Mouse (Mus musculus) right cerebral cortex, postnatal 14 days (tissue): ENCODE results near the gene Gm13941.

Source experiments
- DNase-seq: peaks from one replicate; pipeline ENCODE4 v3.0.0; 2022

Gene Gm13941

DNA sequence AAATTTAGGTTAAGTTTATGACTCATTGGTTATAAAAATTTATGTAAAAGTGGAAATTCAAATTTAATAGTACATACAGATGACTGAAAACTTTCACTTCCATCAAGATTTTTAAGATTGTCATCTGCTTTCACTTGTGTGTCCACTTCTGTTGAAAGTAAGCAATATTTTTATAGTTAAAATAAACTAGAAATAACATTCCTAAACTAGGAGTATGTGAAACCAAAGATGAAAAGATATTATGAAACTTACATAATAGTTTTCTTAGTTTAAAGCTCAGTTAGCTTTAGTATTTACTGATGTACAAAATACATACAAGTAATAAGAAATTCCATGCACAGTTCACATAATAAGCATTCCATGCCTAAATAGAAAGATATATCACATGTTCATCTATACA, at the start of gene Gm13941:
Gm13941 (minus strand) TSS at position 101 of the 400 bp plus-strand sequence.
- no peak for DNase-seq

DNA sequence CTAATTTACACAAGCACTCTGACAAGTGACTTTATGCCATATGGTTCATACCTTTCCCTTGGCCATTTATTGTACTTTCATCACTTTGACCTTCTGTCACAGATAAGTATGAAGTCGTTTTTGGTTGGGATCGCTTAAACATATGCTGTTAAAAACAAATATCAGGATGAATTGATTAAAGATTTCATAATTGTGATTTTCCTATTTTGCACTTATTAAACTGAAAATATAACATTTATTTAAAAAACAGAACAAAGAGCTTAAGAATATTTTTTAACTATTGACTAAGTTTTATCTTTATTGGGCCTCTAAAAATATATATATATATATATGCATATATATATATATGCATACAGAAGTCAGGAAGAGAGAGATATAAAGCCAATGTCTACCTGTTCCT, 47.1 kb upstream of the Gm13941 start, which contains the start of gene Gm15130:
Gm15130 (minus strand) TSS at position 101 of the 400 bp plus-strand sequence.
- DNase-seq = no peak

GRCm38 (mm10) chr2:111135739-111136138, 30.0 kb upstream of the Gm13941 start:
- DNase-seq = no peak

- no peak for DNase-seq
Observed at GRCm38 (mm10) chr2:111058586-111059261, 47.1 kb downstream of the Gm13941 start.
